Mouse (Mus musculus) forebrain, embryonic 13.5 days (tissue): ENCODE data around the gene Gpc5. TPM values are rescaled to one million over a fixed set of nuclear protein-coding genes. Genes with fewer than 3 reads are reported as not detected.

Experiments used
- ATAC-seq: fragments of 200-750 bp; cut with Nextera tagmentation; 2 replicates; pipeline ENCODE4 v1.8.0; 2017
- H3K27ac ChIP-seq: fragments of 300-500 bp; sonication (generic); 2 replicates; pipeline ENCODE4 v1.5.1; 2015; ENCODE audit warnings: inconsistent platforms, mild to moderate bottlenecking, moderate library complexity
- H3K27me3 ChIP-seq: fragments of 300-500 bp; sonication (generic); 2 replicates; pipeline ENCODE4 v1.6.1; 2015; ENCODE audit warnings: mild to moderate bottlenecking, inconsistent platforms
- H3K36me3 ChIP-seq: fragments of 300-500 bp; sonication (generic); 2 replicates; pipeline ENCODE4 v1.6.1; 2015; ENCODE audit warnings: mild to moderate bottlenecking, inconsistent platforms; ENCODE audit not compliant: poor library complexity, severe bottlenecking
- H3K4me1 ChIP-seq: fragments of 300-500 bp; sonication (generic); 2 replicates; pipeline ENCODE4 v1.6.1; 2015; ENCODE audit warnings: inconsistent platforms
- H3K4me2 ChIP-seq: fragments of 300-500 bp; sonication (generic); 2 replicates; pipeline ENCODE4 v1.6.1; 2015; ENCODE audit warnings: inconsistent platforms, mild to moderate bottlenecking, moderate library complexity
- H3K4me3 ChIP-seq: fragments of 300-500 bp; sonication (generic); 2 replicates; pipeline ENCODE4 v1.5.1; 2015; ENCODE audit warnings: mild to moderate bottlenecking, inconsistent platforms
- H3K9ac ChIP-seq: fragments of 300-500 bp; sonication (generic); 2 replicates; pipeline ENCODE4 v1.6.1; 2015; ENCODE audit warnings: mild to moderate bottlenecking, inconsistent platforms
- H3K9me3 ChIP-seq: fragments of 300-500 bp; sonication (generic); replicated peaks from 2 replicates; pipeline ENCODE4 v1.6.1; 2016; ENCODE audit warnings: inconsistent platforms
- WGBS: fragments of 180-500 bp; shearing (Covaris S2); methylation state at CpG from one replicate; pipeline ENCODE4 v1.1.7; 2015; 5-methylcytosine and 5-hydroxymethylcytosine counted together
- polyA plus RNA-seq: library from polyadenylated mRNA; unstranded; fragments of >200 nt; fragmentation: Nextera tagmentation; extraction: Ambion mirVana; gene quantifications from 2 replicates; pipeline ENCODE4 v1.2.1, GENCODE M21; 2015

Gpc5 gene
- polyA plus RNA-seq, 1 experiment from 2014 or later: 0.77 TPM

DNA sequence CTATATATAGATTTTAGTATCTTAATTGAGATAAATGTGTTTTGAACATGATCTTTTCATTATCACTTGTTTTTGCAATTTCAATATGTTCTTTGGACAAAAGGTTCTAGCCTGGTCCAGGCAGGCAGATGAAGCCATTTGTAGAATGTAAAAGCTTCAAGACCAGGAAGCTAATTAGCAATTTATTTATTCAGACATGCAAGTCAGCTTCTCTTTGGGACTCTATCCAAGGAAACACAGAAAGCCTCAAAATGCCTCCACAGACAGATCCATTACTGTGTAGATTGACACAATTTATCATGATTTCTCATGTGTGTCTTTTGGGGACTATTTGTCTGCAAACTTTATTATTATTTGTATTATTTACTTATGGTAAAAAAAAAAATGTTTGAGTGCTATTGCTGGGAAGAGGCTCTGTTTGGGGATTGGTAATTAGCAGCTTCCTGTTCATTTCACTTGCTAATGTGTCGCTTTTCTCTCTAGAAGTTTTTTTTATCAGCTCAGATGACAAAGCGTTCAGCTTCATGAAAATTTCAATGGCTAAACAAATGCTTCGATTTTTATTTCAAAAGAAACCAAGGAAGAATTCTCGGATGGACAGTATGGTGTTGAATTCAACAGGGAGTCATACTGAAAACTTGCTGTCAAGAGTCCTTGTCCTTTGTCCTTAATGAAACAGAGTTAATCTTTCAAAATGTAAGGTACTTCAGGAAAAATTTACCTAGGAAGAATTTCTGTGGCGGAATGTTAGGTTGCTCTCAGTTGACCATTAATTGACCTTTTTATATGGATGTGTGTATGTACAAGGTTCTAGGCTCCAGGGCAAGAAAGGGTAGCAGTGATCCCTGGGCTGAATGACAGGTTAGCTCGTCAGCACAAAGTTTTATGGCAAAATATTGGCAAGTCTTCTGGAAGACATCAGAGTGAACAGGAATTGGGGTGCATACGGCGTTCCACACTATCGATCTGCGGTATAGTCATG lies 353.1 kb downstream of the Gpc5 start:
- no peaks in the 10 kb centered on the region for H3K36me3 ChIP-seq
- H3K4me1 ChIP-seq: peaks cover 11% of the 10 kb centered on the region
- WGBS: 58% methylated on average over 10 of the region's 10 CpGs
- H3K4me3 ChIP-seq: no peak overlapping the region
- H3K4me2 ChIP-seq: no peak overlapping the region
- H3K9ac ChIP-seq: no peak overlapping the region
- peak; percentile 73 for ATAC-seq
- no peaks in the 10 kb centered on the region for H3K9me3 ChIP-seq
- H3K27me3 ChIP-seq: no peaks in the 10 kb centered on the region
- H3K27ac ChIP-seq: no peak overlapping the region

DNA sequence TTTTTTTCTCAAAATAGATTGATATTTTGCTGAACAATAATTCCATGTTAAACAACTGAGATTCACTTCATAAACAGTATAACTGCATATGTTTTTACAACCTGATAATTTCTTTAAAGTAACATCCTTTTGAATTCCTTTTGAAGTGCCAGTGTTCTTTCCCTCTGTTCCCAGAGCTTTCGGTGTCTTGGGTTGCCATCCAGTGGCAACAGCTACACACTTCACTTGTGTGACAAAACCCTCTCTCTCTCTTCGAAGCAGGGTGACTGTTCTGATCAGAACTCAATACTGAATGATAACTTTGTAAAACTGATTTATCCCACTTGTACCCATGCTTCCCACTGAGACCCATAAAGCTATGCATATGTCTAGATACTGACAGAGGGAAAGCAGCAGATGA lies 358.9 kb downstream of the Gpc5 start:
- Histone ChIP-seq H3K27ac (no peak overlapping the region), H3K9ac (no peak overlapping the region), H3K36me3 (no peaks in the 10 kb centered on the region), H3K4me1 (no peaks in the 10 kb centered on the region), H3K4me3 (no peak overlapping the region), H3K4me2 (no peak overlapping the region), H3K27me3 (no peaks in the 10 kb centered on the region), H3K9me3 (no peaks in the 10 kb centered on the region)
- ATAC-seq: 0 out of 2 replicates have a peak, but pooled peaks have one; percentile 69
- WGBS: 68% methylated on average over 2 of the region's 2 CpGs

DNA sequence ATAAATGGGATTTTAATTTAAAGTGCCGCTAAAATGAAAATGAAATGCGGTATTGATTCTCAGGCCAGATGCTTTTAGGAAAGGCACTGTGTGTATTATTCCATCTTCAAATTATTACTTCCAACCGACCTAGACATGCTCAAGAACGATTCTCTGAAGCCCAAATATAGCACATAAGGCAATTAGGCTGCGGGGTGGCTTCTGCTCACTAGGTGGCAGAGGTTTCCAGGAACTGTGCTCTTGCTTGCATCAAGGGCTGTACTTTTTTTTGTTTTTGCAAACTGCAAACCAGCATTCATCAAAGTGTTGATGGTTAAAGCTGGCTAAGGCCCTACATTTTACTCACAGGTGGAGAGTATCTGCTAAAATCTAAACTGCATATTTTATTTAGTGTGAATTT lies 375.9 kb downstream of the Gpc5 start:
- Histone ChIP-seq H3K4me3 (no peak overlapping the region), H3K36me3 (no peaks in the 10 kb centered on the region), H3K4me1 (no peaks in the 10 kb centered on the region), H3K27ac (no peak overlapping the region), H3K27me3 (no peaks in the 10 kb centered on the region), H3K4me2 (no peak overlapping the region), H3K9ac (no peak overlapping the region), H3K9me3 (no peaks in the 10 kb centered on the region)
- ATAC-seq: 0 out of 2 replicates have a peak, but pooled peaks have one; percentile 53
- WGBS: 67% methylated on average over 5 of the region's 5 CpGs

DNA sequence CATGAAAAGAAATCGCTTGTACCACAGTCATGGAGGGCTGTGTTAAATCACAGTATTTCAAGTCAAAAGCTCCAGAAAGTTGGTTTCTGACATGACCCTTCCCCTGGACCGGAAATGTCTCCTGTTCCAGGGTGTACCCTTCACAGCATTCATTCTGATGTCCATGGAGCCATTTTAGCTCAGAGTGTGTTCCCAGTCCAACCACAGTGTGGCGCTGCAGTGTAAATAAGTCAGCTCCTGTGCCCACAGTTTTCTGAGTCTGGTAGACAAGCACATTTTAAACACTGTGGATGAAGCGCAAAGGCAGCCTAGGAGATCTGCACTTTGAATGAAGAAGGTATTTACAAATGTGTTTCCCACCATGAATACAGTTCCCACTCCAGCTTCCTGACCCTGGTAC lies 383.2 kb downstream of the Gpc5 start:
- ATAC-seq: peak; percentile 74; the same call in 1 of the 2 replicates
- H3K4me3 ChIP-seq: no peak overlapping the region
- H3K4me2 ChIP-seq: no peak overlapping the region
- no peak overlapping the region for H3K27ac ChIP-seq
- H3K9ac ChIP-seq: no peak overlapping the region
- no peaks in the 10 kb centered on the region for H3K36me3 ChIP-seq
- WGBS: 50% methylated on average over 4 of the region's 4 CpGs
- no peaks in the 10 kb centered on the region for H3K27me3 ChIP-seq
- no peaks in the 10 kb centered on the region for H3K9me3 ChIP-seq
- H3K4me1 ChIP-seq: peaks cover 3% of the 10 kb centered on the region; the same call in 1 of the 2 replicates

DNA sequence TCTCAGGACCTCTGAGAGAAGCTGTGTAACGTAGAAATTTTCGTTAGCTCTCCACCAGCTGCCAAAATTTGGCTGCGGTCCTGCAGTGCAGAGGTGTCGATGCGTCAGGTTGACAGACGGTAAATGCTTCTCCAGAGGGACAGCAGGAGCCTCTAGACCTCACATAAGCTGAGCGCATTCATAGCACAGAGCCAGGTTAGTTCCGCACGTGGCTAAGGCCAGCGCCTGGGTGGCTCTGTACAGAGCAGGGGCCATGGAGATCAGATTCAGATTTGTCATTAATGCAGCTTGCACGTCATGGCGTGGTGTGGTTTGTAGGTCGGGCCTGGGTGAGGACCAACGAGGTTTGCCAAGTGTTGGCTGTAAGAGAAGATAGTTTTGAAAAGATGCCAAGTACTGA lies 385.3 kb downstream of the Gpc5 start:
- Histone ChIP-seq H3K36me3 (no peaks in the 10 kb centered on the region), H3K9ac (no peak overlapping the region), H3K4me1 (peaks cover 3% of the 10 kb centered on the region; the same call in 1 of the 2 replicates), H3K4me3 (no peak overlapping the region), H3K4me2 (no peak overlapping the region), H3K27me3 (no peaks in the 10 kb centered on the region), H3K9me3 (no peaks in the 10 kb centered on the region), H3K27ac (no peak overlapping the region)
- peak; percentile 53; the same call in 1 of the 2 replicates for ATAC-seq
- WGBS: 70% methylated on average over 14 of the region's 14 CpGs

DNA sequence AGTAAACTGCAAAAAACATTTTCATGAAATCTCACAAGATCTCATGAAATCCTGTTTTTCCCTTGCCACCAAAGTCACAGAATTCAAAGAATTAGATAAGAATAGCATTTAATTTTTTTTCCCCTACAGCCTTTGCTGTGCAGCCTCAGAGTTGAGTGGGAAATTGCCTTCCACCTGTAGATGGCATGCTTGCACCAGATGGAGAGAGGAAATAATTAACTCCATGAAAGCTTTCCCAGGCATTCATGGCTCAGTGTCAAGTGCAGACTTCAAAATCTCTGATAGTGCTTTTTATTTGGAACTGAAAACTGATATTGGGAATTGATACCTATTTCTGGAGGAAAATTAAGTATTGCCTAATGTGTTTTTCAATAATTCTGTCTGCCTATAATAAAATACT lies 393.1 kb downstream of the Gpc5 start:
- ATAC-seq: peak; percentile 78; the same call in 1 of the 2 replicates
- Histone ChIP-seq H3K27me3 (no peaks in the 10 kb centered on the region), H3K4me2 (no peak overlapping the region), H3K9me3 (no peaks in the 10 kb centered on the region), H3K36me3 (no peaks in the 10 kb centered on the region), H3K9ac (no peak overlapping the region), H3K4me3 (no peak overlapping the region), H3K27ac (no peak overlapping the region), H3K4me1 (no peaks in the 10 kb centered on the region)

DNA sequence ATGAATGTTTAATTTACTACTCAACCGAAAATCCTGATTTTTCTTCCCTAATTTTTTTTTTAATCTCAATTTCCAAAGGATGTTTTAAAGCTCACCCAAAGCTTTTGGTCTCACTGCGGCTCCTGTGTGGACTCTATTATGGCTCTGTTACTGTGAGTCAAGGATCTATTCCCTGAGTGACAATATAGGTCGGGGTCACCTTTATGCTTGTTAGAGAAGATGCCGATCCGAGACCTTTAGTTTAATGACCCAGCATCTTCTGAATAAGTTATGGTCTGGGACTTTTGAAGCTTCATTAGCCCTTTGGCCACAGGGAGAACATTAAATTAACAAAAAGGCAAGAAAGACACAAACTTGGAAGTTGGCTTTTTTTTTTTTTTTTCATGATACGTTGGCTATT lies 408.8 kb downstream of the Gpc5 start:
- 62% methylated on average over 6 of the region's 6 CpGs for WGBS
- no peaks in the 10 kb centered on the region for H3K36me3 ChIP-seq

DNA sequence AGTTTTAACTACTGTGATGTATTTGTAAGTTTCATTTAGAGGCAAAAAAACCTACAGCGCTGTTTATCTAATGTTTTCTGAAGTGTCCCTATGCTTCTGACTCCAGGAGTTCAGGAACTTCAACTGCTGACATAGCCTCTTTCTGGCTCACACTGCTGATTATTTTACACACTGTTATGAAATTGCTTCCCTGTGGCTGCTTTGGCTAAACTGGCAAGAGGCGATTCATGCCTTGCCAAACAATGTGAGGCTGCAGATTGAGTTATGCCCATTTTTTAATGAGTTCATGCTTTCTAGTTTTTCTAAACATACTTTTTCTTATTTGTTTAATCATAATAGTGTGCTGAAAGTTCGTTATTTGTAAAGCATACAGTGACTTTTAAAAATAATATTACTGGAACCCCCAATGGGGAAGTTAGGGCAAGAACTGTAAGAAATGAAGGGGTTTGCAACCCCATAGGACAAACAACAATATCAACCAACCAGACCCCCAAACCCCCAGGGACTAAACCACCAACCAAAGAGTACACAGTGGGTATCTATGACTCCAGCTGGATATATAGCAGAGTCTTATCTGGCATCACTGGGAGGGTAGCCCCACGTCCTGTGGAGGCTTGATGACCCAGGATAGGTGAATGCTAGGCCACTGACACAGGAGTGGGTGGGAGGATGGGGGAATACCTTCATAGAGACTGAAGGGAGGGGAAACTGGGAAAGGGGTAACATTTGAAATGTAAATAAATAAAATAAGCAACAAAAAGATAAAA lies 454.7 kb downstream of the Gpc5 start:
- no peak overlapping the region for H3K4me2 ChIP-seq
- ATAC-seq: no peak
- H3K27me3 ChIP-seq: no peaks in the 10 kb centered on the region
- no peaks in the 10 kb centered on the region for H3K9me3 ChIP-seq
- H3K36me3 ChIP-seq: no peaks in the 10 kb centered on the region
- no peak overlapping the region for H3K4me3 ChIP-seq
- no peak overlapping the region for H3K9ac ChIP-seq
- no peak overlapping the region for H3K27ac ChIP-seq
- no peaks in the 10 kb centered on the region for H3K4me1 ChIP-seq
- 81% methylated on average over 4 of the region's 4 CpGs for WGBS

More for the DNA sequence above, 408.8 kb downstream of the Gpc5 start:
- no peak overlapping the region for H3K4me2 ChIP-seq
- no peak overlapping the region for H3K9ac ChIP-seq
- H3K4me3 ChIP-seq: no peak overlapping the region
- H3K27me3 ChIP-seq: no peaks in the 10 kb centered on the region
- no peaks in the 10 kb centered on the region for H3K4me1 ChIP-seq
- ATAC-seq: no peak
- H3K9me3 ChIP-seq: no peaks in the 10 kb centered on the region
- H3K27ac ChIP-seq: no peak overlapping the region

DNA sequence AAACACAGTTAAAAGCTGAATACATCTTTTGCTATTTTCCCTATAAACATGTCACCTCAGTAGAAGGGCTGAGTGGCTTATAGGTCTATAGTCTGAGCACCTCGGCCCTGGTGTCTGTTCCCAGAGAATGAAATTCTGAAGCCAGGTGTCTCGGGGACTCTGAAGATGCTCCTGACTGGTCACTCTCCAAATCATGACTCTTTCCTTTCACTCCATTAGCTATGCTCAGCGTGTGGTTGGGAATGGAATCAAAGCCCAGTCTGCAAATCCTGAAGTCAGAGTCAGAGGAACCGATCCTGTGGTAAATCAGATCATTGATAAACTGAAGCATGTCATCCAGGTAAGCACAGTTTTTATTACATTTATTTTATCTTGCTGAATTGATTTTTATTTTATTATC lies 460.0 kb downstream of the Gpc5 start:
- no peak for ATAC-seq
- H3K27ac ChIP-seq: no peak overlapping the region
- WGBS: 78% methylated on average over 4 of the region's 4 CpGs
- H3K4me2 ChIP-seq: no peak overlapping the region
- H3K4me1 ChIP-seq: no peaks in the 10 kb centered on the region
- no peak overlapping the region for H3K9ac ChIP-seq
- no peaks in the 10 kb centered on the region for H3K36me3 ChIP-seq
- H3K27me3 ChIP-seq: no peaks in the 10 kb centered on the region
- H3K9me3 ChIP-seq: no peaks in the 10 kb centered on the region
- H3K4me3 ChIP-seq: no peak overlapping the region

DNA sequence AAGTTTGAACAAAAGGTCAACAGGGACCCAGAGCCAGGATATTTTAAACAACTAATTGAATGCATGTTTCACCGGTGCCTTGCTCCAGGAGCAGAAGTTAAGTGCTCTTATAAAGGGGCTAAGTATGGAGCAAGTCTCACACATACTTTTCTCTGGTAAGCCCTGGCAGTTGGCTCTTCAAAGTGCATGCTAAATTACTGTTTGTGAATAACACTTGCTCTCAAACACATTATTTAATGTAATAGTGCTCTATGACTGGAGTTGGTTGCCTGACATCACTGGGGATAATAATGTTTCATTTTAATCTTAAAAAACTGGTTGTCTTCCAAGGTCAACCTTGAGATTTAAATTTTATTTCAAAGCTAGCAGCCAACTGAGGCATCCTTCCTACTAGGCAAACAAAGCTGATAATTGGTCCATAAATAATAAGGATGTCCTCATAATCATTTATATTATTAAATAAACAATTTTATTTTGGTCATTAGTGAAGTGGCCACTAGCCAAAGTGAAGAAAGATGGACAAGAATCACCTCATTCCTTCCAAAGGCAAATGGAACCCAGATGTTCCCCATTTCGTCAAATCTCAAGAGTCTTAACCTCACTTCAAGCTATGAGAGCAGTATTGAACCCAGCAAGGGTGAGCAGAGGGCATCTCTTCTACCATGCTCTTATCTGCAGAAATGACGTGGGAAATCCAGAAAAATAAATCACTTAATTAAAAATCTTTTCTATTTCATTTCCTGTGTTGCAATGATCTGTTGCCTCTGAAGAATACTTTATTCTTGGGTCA lies 488.6 kb downstream of the Gpc5 start:
- 76% methylated on average over 3 of the region's 3 CpGs for WGBS
- Histone ChIP-seq H3K4me2 (no peak overlapping the region), H3K4me1 (no peaks in the 10 kb centered on the region), H3K4me3 (no peak overlapping the region), H3K36me3 (no peaks in the 10 kb centered on the region), H3K9me3 (no peaks in the 10 kb centered on the region), H3K27me3 (no peaks in the 10 kb centered on the region), H3K27ac (no peak overlapping the region), H3K9ac (no peak overlapping the region)
- ATAC-seq: no peak

DNA sequence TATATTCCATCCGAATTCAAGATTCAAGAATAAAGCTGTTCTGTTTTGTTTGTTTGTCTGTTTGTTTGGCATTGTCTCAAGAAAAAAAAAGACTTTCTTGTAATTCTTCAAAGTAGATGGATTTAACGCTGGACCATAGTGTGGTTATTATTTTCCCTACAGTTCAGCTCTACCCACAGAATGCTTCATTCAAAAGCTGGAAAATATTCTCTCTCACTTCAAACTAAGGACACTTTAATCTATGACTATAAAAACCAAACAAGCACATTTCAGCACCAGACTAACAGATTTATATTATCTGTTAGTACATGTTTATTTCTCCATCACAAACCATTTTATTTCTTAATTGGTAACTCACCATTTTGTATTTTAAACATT lies 489.2 kb downstream of the Gpc5 start:
- H3K4me1 ChIP-seq: no peaks in the 10 kb centered on the region
- no peak overlapping the region for H3K9ac ChIP-seq
- H3K27me3 ChIP-seq: no peaks in the 10 kb centered on the region
- no peak for ATAC-seq
- no peaks in the 10 kb centered on the region for H3K36me3 ChIP-seq
- no peak overlapping the region for H3K4me3 ChIP-seq
- H3K27ac ChIP-seq: no peak overlapping the region
- H3K9me3 ChIP-seq: no peaks in the 10 kb centered on the region
- 81% methylated on average over 2 of the region's 2 CpGs for WGBS
- no peak overlapping the region for H3K4me2 ChIP-seq
